Mouse (Mus musculus) embryonic facial prominence, embryonic 14.5 days (tissue): ENCODE measurements around the gene Cntnap2. TPM values are rescaled to one million over a fixed set of nuclear protein-coding genes. Genes with fewer than 3 reads are reported as not detected.
"Not testable (repeated sequence)": the region's sequence is repeated elsewhere in the genome, so short reads cannot be mapped to it uniquely, and the experiment has no call there.

Experiments
- ATAC-seq: fragments of 200-750 bp; cut with Nextera tagmentation; 2 replicates; pipeline ENCODE4 v1.8.0; 2017; ENCODE audit warnings: low read depth, moderate number of reproducible peaks, moderate TSS enrichment
- DNase-seq: peaks from one replicate; pipeline ENCODE4 v3.0.0-alpha.2; 2015; ENCODE audit warnings: low spot score
- H3K27ac ChIP-seq: fragments of 300-500 bp; sonication (generic); replicated peaks from 2 replicates; pipeline ENCODE4 v1.5.1; 2014; ENCODE audit warnings: low read depth, mild to moderate bottlenecking, low read length, moderate library complexity
- H3K27me3 ChIP-seq: fragments of 300-500 bp; sonication (generic); replicated peaks from 2 replicates; pipeline ENCODE4 v1.6.1; 2014; ENCODE audit warnings: low read length; ENCODE audit not compliant: control insufficient read depth, insufficient read depth
- H3K36me3 ChIP-seq: fragments of 300-500 bp; sonication (generic); 2 replicates; pipeline ENCODE4 v1.6.1; 2014; ENCODE audit warnings: low read length, mixed read lengths; ENCODE audit not compliant: control insufficient read depth, insufficient read depth
- H3K4me1 ChIP-seq: fragments of 300-500 bp; sonication (generic); 2 replicates; pipeline ENCODE4 v1.6.1; 2014; ENCODE audit warnings: antibody characterized with exemption, low read length; ENCODE audit not compliant: control insufficient read depth, insufficient read depth
- H3K4me2 ChIP-seq: fragments of 300-500 bp; sonication (generic); 2 replicates; pipeline ENCODE4 v1.6.1; 2014; ENCODE audit warnings: low read depth, mild to moderate bottlenecking, low read length, moderate library complexity, mixed read lengths
- H3K4me3 ChIP-seq: fragments of 300-500 bp; sonication (generic); 2 replicates; pipeline ENCODE4 v1.5.1; 2014; ENCODE audit warnings: low read depth, mild to moderate bottlenecking, low read length
- H3K9ac ChIP-seq: fragments of 300-500 bp; sonication (generic); 2 replicates; pipeline ENCODE4 v1.6.1; 2014; ENCODE audit warnings: low read depth, mild to moderate bottlenecking, low read length, moderate library complexity, mixed read lengths
- H3K9me3 ChIP-seq: fragments of 300-500 bp; sonication (generic); 2 replicates; pipeline ENCODE4 v1.6.1; 2016; ENCODE audit warnings: low read length; ENCODE audit not compliant: control insufficient read depth
- WGBS: fragments of 180-500 bp; shearing (Covaris S2); extraction: QIAGEN DNeasy Blood & Tissue Kit; methylation state at CpG from one replicate; pipeline ENCODE4 v1.1.7; 2014; 5-methylcytosine and 5-hydroxymethylcytosine counted together
- polyA plus RNA-seq: library from polyadenylated mRNA; unstranded; fragments of >200 nt; fragmentation: Nextera tagmentation; extraction: Ambion mirVana; gene quantifications from 2 replicates; pipeline ENCODE4 v1.2.1, GENCODE M21; 2014

Cntnap2 gene
- polyA plus RNA-seq, 1 experiment from 2014 or later, result 2.3 TPM

GRCm38 (mm10) chr6:47183850-47184249 is 2124.7 kb downstream of the Cntnap2 start:
- not testable (repeated sequence) for H3K9ac ChIP-seq, H3K4me1 ChIP-seq, H3K36me3 ChIP-seq, H3K9me3 ChIP-seq, H3K4me2 ChIP-seq, DNase-seq, ATAC-seq, H3K27ac ChIP-seq, H3K4me3 ChIP-seq, H3K27me3 ChIP-seq

- no peak overlapping the region for H3K9ac ChIP-seq
- H3K4me1 ChIP-seq, result 0 out of 2 replicates have a peak, but pooled peaks cover 2% of the 10 kb centered on the region
- no peaks in the 10 kb centered on the region for H3K9me3 ChIP-seq
- DNase-seq (no peak), ATAC-seq (no peak)
- H3K36me3 ChIP-seq, result no peaks in the 10 kb centered on the region
- no peak overlapping the region for H3K27ac ChIP-seq
- no peak overlapping the region for H3K4me3 ChIP-seq
- H3K27me3 ChIP-seq, result no peaks in the 10 kb centered on the region
- WGBS, result 64% methylated on average over 7 of the region's 7 CpGs
- no peak overlapping the region for H3K4me2 ChIP-seq
Observed at GRCm38 (mm10) chr6:47188193-47188592, 2129.0 kb downstream of the Cntnap2 start.

GRCm38 (mm10) chr6:47188596-47188995 is 2129.4 kb downstream of the Cntnap2 start:
- not testable (repeated sequence) for H3K9ac ChIP-seq, DNase-seq, H3K36me3 ChIP-seq, H3K4me1 ChIP-seq, H3K27me3 ChIP-seq, H3K4me2 ChIP-seq, H3K27ac ChIP-seq, H3K4me3 ChIP-seq, H3K9me3 ChIP-seq, ATAC-seq
- 87% methylated on average over 6 of the region's 6 CpGs for WGBS

- Histone ChIP-seq H3K27me3 (no peaks in the 10 kb centered on the region), H3K4me1 (0 out of 2 replicates have a peak, but pooled peaks cover 2% of the 10 kb centered on the region), H3K27ac (no peak overlapping the region), H3K9me3 (no peaks in the 10 kb centered on the region), H3K4me3 (no peak overlapping the region), H3K9ac (no peak overlapping the region), H3K4me2 (no peak overlapping the region), H3K36me3 (no peaks in the 10 kb centered on the region)
- WGBS, result 77% methylated on average over 7 of the region's 7 CpGs
- ATAC-seq, result no peak
- DNase-seq, result no peak
Observed at GRCm38 (mm10) chr6:47190282-47190681, 2131.1 kb downstream of the Cntnap2 start.

GRCm38 (mm10) chr6:47191277-47191800 is 2132.2 kb downstream of the Cntnap2 start:
- no peak overlapping the region for H3K9ac ChIP-seq
- H3K4me3 ChIP-seq, result no peak overlapping the region
- H3K27ac ChIP-seq, result no peak overlapping the region
- peak overlapping the region; percentile 37 for H3K4me2 ChIP-seq
- no peaks in the 10 kb centered on the region for H3K36me3 ChIP-seq
- DNase-seq (peak; percentile 70), ATAC-seq (no peak)
- H3K4me1 ChIP-seq, result 0 out of 2 replicates have a peak, but pooled peaks cover 2% of the 10 kb centered on the region
- 18% methylated on average over 7 of the region's 7 CpGs for WGBS
- no peaks in the 10 kb centered on the region for H3K9me3 ChIP-seq
- no peaks in the 10 kb centered on the region for H3K27me3 ChIP-seq

GRCm38 (mm10) chr6:47191940-47192339 is 2132.8 kb downstream of the Cntnap2 start:
- Histone ChIP-seq H3K36me3 (no peaks in the 10 kb centered on the region), H3K9ac (no peak overlapping the region), H3K4me2 (peak overlapping the region; percentile 37), H3K4me3 (no peak overlapping the region), H3K4me1 (0 out of 2 replicates have a peak, but pooled peaks cover 2% of the 10 kb centered on the region), H3K27me3 (no peaks in the 10 kb centered on the region), H3K9me3 (no peaks in the 10 kb centered on the region), H3K27ac (no peak overlapping the region)
- no peak for DNase-seq
- 87% methylated on average over 10 of the region's 10 CpGs for WGBS
- no peak for ATAC-seq

- Histone ChIP-seq H3K36me3 (no peaks in the 10 kb centered on the region), H3K9ac (no peak overlapping the region), H3K27me3 (no peaks in the 10 kb centered on the region), H3K4me3 (no peak overlapping the region), H3K4me1 (0 out of 2 replicates have a peak, but pooled peaks cover 2% of the 10 kb centered on the region), H3K9me3 (no peaks in the 10 kb centered on the region), H3K27ac (no peak overlapping the region), H3K4me2 (no peak overlapping the region)
- DNase-seq (peak; percentile 26), ATAC-seq (peak; percentile 41; the same call in 1 of the 2 replicates)
- WGBS, result 56% methylated on average over 9 of the region's 9 CpGs
Observed at GRCm38 (mm10) chr6:47192478-47192877, 2133.3 kb downstream of the Cntnap2 start.

GRCm38 (mm10) chr6:47197570-47197969 is 2138.4 kb downstream of the Cntnap2 start:
- Histone ChIP-seq H3K36me3 (no peaks in the 10 kb centered on the region), H3K27ac (no peak overlapping the region), H3K27me3 (no peaks in the 10 kb centered on the region), H3K4me3 (no peak overlapping the region), H3K9ac (no peak overlapping the region), H3K4me1 (no peaks in the 10 kb centered on the region), H3K4me2 (no peak overlapping the region), H3K9me3 (no peaks in the 10 kb centered on the region)
- DNase-seq (peak; percentile 34), ATAC-seq (no peak)

GRCm38 (mm10) chr6:47200671-47201070 is 2141.5 kb downstream of the Cntnap2 start:
- H3K4me1 ChIP-seq, result no peaks in the 10 kb centered on the region
- no peak overlapping the region for H3K27ac ChIP-seq
- no peaks in the 10 kb centered on the region for H3K27me3 ChIP-seq
- ATAC-seq (no peak), DNase-seq (no peak)
- H3K4me3 ChIP-seq, result no peak overlapping the region
- no peaks in the 10 kb centered on the region for H3K36me3 ChIP-seq
- no peak overlapping the region for H3K4me2 ChIP-seq
- no peak overlapping the region for H3K9ac ChIP-seq
- no peaks in the 10 kb centered on the region for H3K9me3 ChIP-seq
